Mouse (Mus musculus) limb, embryonic 13.5 days (tissue): ENCODE results near the gene Zfp758. TPM values are rescaled to one million over a fixed set of nuclear protein-coding genes. Genes with fewer than 3 reads are reported as not detected.
"Not testable (repeated sequence)": the region's sequence is repeated elsewhere in the genome, so short reads cannot be mapped to it uniquely, and the experiment has no call there.

Source experiments
- ATAC-seq: fragments of 200-750 bp; cut with Nextera tagmentation; 2 replicates; pipeline ENCODE4 v1.8.0; 2017; ENCODE audit warnings: low read depth, moderate number of reproducible peaks, moderate TSS enrichment; ENCODE audit not compliant: low FRiP score
- H3K27ac ChIP-seq: fragments of 300-500 bp; sonication (generic); 2 replicates; pipeline ENCODE4 v1.5.1; 2015; ENCODE audit warnings: inconsistent platforms, mild to moderate bottlenecking, moderate library complexity
- H3K27me3 ChIP-seq: fragments of 300-500 bp; sonication (generic); 2 replicates; pipeline ENCODE4 v1.6.1; 2015; ENCODE audit warnings: mild to moderate bottlenecking, inconsistent platforms
- H3K36me3 ChIP-seq: fragments of 300-500 bp; sonication (generic); 2 replicates; pipeline ENCODE4 v1.6.1; 2015; ENCODE audit warnings: inconsistent platforms, mild to moderate bottlenecking, moderate library complexity
- H3K4me1 ChIP-seq: fragments of 300-500 bp; sonication (generic); 2 replicates; pipeline ENCODE4 v1.6.1; 2015; ENCODE audit warnings: inconsistent platforms
- H3K4me2 ChIP-seq: fragments of 300-500 bp; sonication (generic); replicated peaks from 2 replicates; pipeline ENCODE4 v1.6.1; 2015; ENCODE audit warnings: inconsistent platforms, mild to moderate bottlenecking, moderate library complexity
- H3K4me3 ChIP-seq: fragments of 300-500 bp; sonication (generic); 2 replicates; pipeline ENCODE4 v1.5.1; 2015; ENCODE audit warnings: moderate library complexity, mild to moderate bottlenecking, inconsistent platforms
- H3K9ac ChIP-seq: fragments of 300-500 bp; sonication (generic); 2 replicates; pipeline ENCODE4 v1.6.1; 2015; ENCODE audit warnings: mild to moderate bottlenecking, inconsistent platforms
- H3K9me3 ChIP-seq: fragments of 300-500 bp; sonication (generic); 2 replicates; pipeline ENCODE4 v1.6.1; 2016; ENCODE audit warnings: inconsistent platforms
- WGBS: fragments of 180-500 bp; shearing (Covaris S2); methylation state at CpG from one replicate; pipeline ENCODE4 v1.1.7; 2015; 5-methylcytosine and 5-hydroxymethylcytosine counted together
- polyA plus RNA-seq: library from polyadenylated mRNA; unstranded; fragments of >200 nt; fragmentation: Nextera tagmentation; extraction: Ambion mirVana; gene quantifications from 2 replicates; pipeline ENCODE4 v1.2.1, GENCODE M21; 2015

Zfp758 gene
- 9.0 and 9.2 TPM in 2 replicates for polyA plus RNA-seq

DNA sequence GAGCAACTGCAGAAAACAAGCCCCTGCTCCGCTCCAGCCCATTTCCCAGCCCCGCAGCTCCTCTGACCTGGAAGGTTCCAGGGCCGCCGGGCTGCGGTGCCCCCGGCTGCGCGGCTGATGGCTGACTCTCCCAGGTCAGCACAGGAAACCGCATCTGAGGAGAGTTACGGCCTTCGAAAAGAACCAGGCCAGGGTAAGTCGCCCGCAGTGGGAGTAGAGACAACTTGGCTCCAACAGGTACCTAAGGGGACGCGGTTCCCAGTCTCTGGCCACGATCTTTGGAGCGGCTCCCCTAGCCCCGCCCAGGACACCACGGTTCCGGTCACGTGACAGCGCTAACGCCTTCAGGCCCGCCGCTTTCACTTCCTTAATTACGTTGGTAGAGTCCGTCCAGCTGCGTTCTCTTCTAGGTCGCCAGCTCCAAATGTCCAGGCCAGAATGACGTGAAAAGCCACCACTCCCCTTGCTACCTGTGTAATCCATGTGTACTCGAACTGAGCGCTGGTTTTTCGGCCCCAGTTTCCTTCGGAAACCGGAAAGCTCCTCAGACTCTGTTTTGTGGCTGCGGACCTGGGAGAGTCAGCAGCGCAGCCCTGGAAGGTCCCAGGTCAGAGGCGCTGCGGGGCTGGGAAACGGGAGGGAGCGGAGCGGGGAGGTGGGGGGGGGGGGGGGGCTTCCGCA lies at the start of gene Zfp758, which contains the start of gene Zfp944:
Zfp758 (plus strand) TSS at position 353 of the 681 bp plus-strand sequence.
Zfp944 (minus strand) TSS at position 300 of the 681 bp plus-strand sequence.
- not testable (repeated sequence) for H3K27me3 ChIP-seq, H3K9me3 ChIP-seq
- WGBS, result under 1% methylated on average over 31 of the region's 43 CpGs
- H3K4me1 ChIP-seq, result peaks cover 15% of the 10 kb centered on the region
- peak within 1 kb of the TSS; percentile 75 for H3K9ac ChIP-seq
- peak; percentile 98 for ATAC-seq
- peak within 1 kb of the TSS; percentile 68 for H3K4me2 ChIP-seq
- peak within 1 kb of the TSS; percentile 57 for H3K4me3 ChIP-seq
- peak within 1 kb of the TSS; percentile 48; the same call in 1 of the 2 replicates for H3K27ac ChIP-seq
- H3K36me3 ChIP-seq, result peaks cover 25% of the 10 kb centered on the region

DNA sequence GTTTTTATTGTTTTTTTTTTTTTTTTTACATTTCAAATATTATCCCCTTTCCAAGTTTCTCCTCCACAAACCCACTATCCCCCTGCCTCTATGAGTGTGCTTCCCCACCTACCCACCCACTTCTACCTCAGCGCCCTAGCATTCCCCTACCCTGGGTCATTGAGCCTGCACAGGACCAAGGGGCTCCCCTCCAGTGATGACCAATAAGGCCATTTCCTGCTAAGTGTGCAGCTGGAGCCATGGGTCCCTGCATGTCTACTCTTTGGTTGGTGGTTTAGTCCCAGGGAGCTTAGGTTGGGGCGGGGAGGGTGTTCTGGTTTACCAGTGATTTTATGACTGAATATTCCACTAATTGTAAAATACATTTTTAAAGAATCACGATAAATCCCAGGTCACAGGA lies 47.0 kb upstream of the Zfp758 start:
- not testable (repeated sequence) for H3K27ac ChIP-seq, H3K27me3 ChIP-seq, H3K36me3 ChIP-seq, H3K4me1 ChIP-seq, H3K9me3 ChIP-seq
- Histone ChIP-seq H3K9ac (peak overlapping the region; percentile 74), H3K4me2 (peak overlapping the region; percentile 62), H3K4me3 (peak overlapping the region; percentile 64)
- peak; percentile 66 for ATAC-seq
- WGBS, result 0% methylated on average over 3 of the region's 3 CpGs

DNA sequence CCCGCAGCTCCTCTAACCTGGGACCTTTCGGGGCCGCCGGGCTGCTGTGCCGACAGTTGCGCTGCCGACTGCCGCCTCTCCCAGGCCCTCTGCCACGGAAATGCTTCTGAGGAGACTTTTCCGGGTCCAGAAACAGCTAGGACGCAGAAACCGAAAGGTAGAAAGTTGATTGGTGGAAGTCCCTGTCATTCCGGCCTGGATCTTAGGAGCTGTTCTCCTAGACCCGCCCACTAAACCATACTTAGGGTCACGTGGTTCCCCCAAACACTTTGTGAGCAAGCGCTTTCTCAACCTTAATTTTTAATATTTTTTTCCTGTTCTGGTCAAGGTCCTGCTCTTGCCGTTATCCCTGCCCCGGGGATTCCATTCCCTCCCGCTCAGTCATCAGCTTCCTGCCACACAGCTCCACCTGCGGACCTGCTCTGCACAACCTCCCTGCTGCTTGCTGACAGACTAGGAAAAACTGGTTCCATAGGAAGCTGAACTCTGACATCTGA lies 46.5 kb upstream of the Zfp758 start, which contains the start of gene CT030661.1:
CT030661.1 (minus strand) TSS at position 108 of the 497 bp plus-strand sequence.
- H3K4me3 ChIP-seq, result peak within 1 kb of the TSS; percentile 64
- not testable (repeated sequence) for H3K27me3 ChIP-seq, H3K9me3 ChIP-seq, H3K4me1 ChIP-seq, H3K36me3 ChIP-seq
- peak within 1 kb of the TSS; percentile 62 for H3K4me2 ChIP-seq
- H3K27ac ChIP-seq, result peak within 1 kb of the TSS; percentile 58
- peak; percentile 99 for ATAC-seq
- WGBS, result under 1% methylated on average over 20 of the region's 20 CpGs
- peak within 1 kb of the TSS; percentile 74 for H3K9ac ChIP-seq

DNA sequence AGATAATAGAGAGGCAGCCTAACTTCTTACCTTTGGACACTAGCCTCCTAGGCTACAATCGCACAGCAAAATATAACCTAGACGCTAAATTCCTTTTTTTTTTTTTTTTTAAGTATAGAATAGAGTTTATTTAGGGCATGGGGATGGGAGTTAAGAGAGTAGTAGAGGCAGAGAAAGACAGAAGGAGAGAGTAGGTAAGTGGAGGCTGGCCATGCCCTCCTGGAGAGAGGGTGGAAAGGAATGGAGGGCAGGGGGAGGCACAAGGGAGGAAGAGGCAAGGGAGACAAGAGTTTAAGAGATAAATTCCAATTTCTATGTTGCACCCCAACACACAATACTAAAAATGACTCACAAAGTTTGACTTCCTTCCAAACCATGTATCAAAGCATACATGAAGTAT lies 46.0 kb upstream of the Zfp758 start:
- H3K36me3 ChIP-seq, ATAC-seq, H3K4me1 ChIP-seq, H3K9me3 ChIP-seq, H3K27me3 ChIP-seq: not testable (repeated sequence)
- 0 out of 2 replicates have a peak overlapping the region, but pooled peaks have one; percentile 58 for H3K27ac ChIP-seq
- peak overlapping the region; percentile 62 for H3K4me2 ChIP-seq
- H3K4me3 ChIP-seq, result peak overlapping the region; percentile 64
- peak overlapping the region; percentile 74 for H3K9ac ChIP-seq
- 16% methylated on average over 2 of the region's 2 CpGs for WGBS

DNA sequence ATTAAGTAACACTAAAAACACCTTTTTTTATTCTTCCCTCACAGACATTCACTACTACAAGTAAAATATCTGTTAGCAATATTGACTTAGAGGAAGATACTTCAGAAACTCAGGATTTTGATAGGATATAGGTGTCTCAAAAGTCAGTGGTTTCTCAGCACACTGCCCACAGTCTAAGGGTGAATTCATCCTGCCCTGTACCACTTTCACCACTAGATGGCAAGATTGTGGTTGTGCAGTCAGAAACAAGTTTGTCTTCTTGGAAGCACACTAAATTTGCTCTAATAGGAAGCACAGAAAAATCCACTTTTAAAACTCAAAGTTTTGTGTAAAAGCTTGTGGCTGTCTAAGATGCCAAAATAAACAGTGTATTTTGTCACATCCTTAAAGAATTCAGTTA lies 8.5 kb upstream of the Zfp758 start:
- no peaks in the 10 kb centered on the region for H3K9me3 ChIP-seq
- peaks cover 18% of the 10 kb centered on the region for H3K36me3 ChIP-seq
- no peaks in the 10 kb centered on the region for H3K27me3 ChIP-seq
- H3K4me2 ChIP-seq, result no peak overlapping the region
- ATAC-seq, result no peak
- H3K4me1 ChIP-seq, result no peaks in the 10 kb centered on the region
- no peak overlapping the region for H3K27ac ChIP-seq
- no peak overlapping the region for H3K4me3 ChIP-seq
- no peak overlapping the region for H3K9ac ChIP-seq

DNA sequence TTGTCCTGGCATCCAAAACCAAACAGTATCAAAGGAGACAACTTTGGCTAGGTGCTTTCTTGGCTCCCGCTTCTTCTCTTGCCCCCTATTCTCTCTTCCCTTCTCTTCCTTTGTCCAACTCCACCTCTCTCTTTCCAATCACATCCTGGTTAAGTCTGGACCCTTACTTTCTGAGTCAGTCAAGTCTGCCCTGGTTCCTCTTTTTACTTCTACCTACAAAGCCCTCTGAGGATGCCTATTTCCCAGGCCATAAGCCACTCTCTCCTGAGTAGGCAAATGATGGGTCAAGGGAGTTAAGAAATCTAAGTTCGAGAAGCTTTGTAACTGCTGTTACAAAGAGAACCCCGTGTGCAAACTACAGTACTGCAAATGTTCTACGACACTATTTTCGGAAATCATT lies 681 bp upstream of the Zfp758 start:
- peaks cover 15% of the 10 kb centered on the region for H3K4me1 ChIP-seq
- no peak overlapping the region; the same call in 1 of the 2 replicates for H3K27ac ChIP-seq

DNA sequence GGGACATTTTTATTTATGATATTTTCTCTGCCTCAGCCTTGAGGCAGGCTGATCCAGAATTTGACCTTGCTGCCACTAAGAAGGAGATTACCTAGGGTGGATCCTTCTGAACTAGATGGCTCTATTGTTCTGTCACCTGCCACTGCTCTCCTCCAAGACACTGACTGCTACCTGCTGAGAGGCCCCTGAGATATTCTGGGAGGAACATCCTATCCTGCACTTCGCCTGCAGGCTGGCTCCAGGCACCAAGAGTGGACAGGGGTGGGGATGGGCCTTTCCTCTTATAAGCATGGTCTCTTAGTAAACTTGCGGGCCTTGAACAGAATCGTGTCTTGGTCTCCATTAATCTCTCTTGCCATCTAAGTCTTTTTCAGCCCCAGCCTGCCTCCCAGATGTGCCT lies 2.6 kb downstream of the Zfp758 start:
- Histone ChIP-seq H3K27me3 (no peaks in the 10 kb centered on the region), H3K4me1 (peaks cover 15% of the 10 kb centered on the region), H3K4me2 (no peak overlapping the region), H3K36me3 (peaks cover 20% of the 10 kb centered on the region), H3K4me3 (no peak overlapping the region), H3K27ac (no peak overlapping the region), H3K9me3 (peaks cover 15% of the 10 kb centered on the region), H3K9ac (no peak overlapping the region)
- WGBS, result 91% methylated on average over 3 of the region's 3 CpGs
- ATAC-seq, result no peak

More for the DNA sequence above, 681 bp upstream of the Zfp758 start:
- Histone ChIP-seq H3K36me3 (peaks cover 25% of the 10 kb centered on the region), H3K4me2 (peak overlapping the region; percentile 68), H3K4me3 (peak overlapping the region; percentile 57), H3K9me3 (peaks cover 9% of the 10 kb centered on the region; the same call in 1 of the 2 replicates), H3K27me3 (no peaks in the 10 kb centered on the region), H3K9ac (peak overlapping the region; percentile 75)
- no peak for ATAC-seq
- WGBS, result 27% methylated on average over 5 of the region's 5 CpGs

DNA sequence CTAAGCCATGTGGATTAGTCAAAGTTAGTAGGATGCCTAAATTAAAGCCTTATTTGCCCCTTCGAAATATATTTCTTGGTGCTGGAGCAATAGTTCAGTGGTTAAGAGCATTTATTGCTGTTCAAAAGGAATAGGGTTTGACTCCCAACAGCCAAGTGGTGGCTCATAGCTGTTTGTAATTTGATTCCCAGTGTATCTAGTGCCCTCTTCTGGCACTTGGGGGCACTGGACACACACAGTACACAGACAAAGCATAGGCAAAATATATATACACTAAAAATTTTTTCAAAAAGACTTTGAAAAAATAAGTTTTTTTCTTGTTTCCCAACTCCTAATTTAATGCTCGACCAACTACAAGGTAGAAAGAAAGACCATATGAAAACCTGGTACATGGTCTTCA lies 49.5 kb downstream of the Zfp758 start:
- H3K4me1 ChIP-seq, result no peaks in the 10 kb centered on the region

DNA sequence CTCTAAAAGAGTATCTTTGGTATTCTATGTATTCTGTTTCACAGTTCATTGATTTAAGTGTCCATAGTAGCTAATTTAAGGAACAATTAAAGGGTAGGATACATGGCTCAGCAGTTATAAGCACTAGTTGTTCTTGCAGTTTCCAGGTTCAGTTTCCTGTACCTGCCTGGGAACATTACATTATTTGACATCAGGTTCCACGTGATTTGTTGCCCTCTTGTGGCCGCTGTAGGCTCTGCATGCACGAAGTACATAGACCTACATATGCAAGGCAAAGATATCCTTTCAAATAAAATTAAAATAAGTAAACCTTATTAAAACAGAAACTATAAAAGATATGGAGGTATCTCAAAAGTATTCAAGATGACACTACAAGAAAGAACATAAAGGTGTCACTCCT lies 56.3 kb downstream of the Zfp758 start:
- 1% methylated on average over 3 of the region's 3 CpGs for WGBS
- no peak overlapping the region for H3K9ac ChIP-seq
- no peaks in the 10 kb centered on the region for H3K27me3 ChIP-seq
- ATAC-seq, result peak; percentile 61; the same call in 1 of the 2 replicates
- H3K36me3 ChIP-seq, result no peaks in the 10 kb centered on the region
- H3K27ac ChIP-seq, result no peak overlapping the region
- H3K4me3 ChIP-seq, result no peak overlapping the region
- H3K4me2 ChIP-seq, result no peak overlapping the region
- no peaks in the 10 kb centered on the region for H3K4me1 ChIP-seq
- no peaks in the 10 kb centered on the region for H3K9me3 ChIP-seq

More for the DNA sequence above, 49.5 kb downstream of the Zfp758 start:
- no peak for ATAC-seq
- no peak overlapping the region for H3K4me3 ChIP-seq
- H3K4me2 ChIP-seq, result no peak overlapping the region
- no peaks in the 10 kb centered on the region for H3K36me3 ChIP-seq
- 75% methylated on average over 2 of the region's 2 CpGs for WGBS
- H3K9me3 ChIP-seq, result no peaks in the 10 kb centered on the region
- no peaks in the 10 kb centered on the region for H3K27me3 ChIP-seq
- no peak overlapping the region for H3K27ac ChIP-seq
- no peak overlapping the region for H3K9ac ChIP-seq

DNA sequence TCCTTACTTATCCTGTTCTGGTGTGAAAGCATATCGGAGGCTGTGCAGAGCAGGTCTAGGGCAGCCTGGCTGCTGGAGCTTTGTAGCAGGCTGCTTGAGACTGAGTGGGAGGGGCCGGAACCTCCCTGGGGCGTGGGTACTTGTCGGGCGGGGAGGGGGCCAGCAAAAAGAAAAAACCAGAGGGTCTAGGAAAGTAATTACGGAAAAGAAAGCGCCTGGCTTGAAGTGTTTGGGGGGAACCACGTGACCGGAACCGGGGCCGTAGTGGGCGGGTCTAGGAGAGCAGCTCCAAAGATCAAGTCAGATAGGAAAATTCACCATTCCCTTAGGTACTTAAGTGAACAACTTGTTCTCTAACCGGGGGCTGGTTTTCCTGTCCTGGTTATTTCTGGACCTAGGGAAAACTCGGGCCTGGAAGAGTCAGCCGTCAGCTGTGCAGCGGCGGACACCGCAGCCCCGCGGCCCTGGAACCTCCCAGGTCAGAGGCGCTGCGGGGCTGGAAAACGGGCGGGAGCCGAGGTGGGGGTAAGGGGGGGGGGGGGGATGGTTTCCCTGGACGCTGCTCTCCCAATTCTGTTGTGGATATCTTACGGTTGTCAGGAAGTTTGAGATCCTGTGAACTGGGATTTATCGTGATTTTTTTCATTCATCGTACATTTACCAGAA lies 62.8 kb downstream of the Zfp758 start, which contains the start of gene Zfp946:
Zfp946 (plus strand) TSS at position 271 of the 666 bp plus-strand sequence.
- under 1% methylated on average over 28 of the region's 29 CpGs for WGBS
- H3K4me1 ChIP-seq, result peaks cover 13% of the 10 kb centered on the region
- peak within 1 kb of the TSS; percentile 62 for H3K4me2 ChIP-seq
- H3K4me3 ChIP-seq, result peak within 1 kb of the TSS; percentile 62
- H3K27me3 ChIP-seq, result no peaks in the 10 kb centered on the region
- no peaks in the 10 kb centered on the region for H3K9me3 ChIP-seq
- H3K36me3 ChIP-seq, result no peaks in the 10 kb centered on the region
- H3K9ac ChIP-seq, result peak within 1 kb of the TSS; percentile 70
- peak; percentile 98 for ATAC-seq
- peak within 1 kb of the TSS; percentile 82; the same call in 1 of the 2 replicates for H3K27ac ChIP-seq

DNA sequence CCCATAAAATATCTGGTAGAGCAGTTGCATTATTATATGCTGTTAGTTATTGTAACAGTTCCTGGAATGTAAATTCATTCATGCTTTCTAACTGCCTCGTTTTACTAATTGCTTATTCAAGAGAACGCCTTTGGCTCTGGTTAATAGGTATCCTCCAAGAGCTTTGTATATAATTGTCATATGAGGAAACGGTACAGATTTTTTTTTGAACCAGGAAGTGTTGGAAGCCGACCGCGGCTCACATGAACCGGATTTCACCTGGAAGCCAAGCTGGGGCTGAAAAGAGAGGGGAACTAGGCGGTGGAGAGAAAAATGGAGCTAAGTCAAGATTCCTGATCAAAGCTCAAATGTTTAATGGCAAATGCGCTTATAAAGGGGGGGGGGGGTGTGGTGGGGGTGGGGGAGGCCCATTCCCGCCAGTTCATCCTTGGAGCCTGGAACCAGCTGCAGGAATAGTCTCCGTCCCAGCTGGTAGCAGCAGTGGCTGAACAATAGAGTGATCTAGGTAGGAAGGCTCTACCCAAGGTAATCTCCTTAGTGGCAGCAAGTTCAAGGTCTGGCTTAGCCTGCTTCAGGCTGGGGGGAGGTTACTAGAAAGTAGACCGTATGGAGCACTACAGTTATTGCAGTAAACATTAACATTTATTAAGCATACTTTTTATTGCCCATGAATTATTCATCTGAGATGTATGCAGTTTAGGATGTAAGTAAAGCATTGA lies 63.5 kb downstream of the Zfp758 start:
- peak overlapping the region; percentile 82; the same call in 1 of the 2 replicates for H3K27ac ChIP-seq
- H3K4me1 ChIP-seq, result peaks cover 13% of the 10 kb centered on the region
- H3K36me3 ChIP-seq, result no peaks in the 10 kb centered on the region
- peak overlapping the region; percentile 62 for H3K4me3 ChIP-seq
- no peaks in the 10 kb centered on the region for H3K27me3 ChIP-seq
- 2% methylated on average over 12 of the region's 12 CpGs for WGBS
- ATAC-seq, result no peak
- H3K4me2 ChIP-seq, result peak overlapping the region; percentile 62
- peak overlapping the region; percentile 70 for H3K9ac ChIP-seq
- H3K9me3 ChIP-seq, result no peaks in the 10 kb centered on the region
